Mouse (Mus musculus): ENCODE data around the gene Gm49450.

DNA sequence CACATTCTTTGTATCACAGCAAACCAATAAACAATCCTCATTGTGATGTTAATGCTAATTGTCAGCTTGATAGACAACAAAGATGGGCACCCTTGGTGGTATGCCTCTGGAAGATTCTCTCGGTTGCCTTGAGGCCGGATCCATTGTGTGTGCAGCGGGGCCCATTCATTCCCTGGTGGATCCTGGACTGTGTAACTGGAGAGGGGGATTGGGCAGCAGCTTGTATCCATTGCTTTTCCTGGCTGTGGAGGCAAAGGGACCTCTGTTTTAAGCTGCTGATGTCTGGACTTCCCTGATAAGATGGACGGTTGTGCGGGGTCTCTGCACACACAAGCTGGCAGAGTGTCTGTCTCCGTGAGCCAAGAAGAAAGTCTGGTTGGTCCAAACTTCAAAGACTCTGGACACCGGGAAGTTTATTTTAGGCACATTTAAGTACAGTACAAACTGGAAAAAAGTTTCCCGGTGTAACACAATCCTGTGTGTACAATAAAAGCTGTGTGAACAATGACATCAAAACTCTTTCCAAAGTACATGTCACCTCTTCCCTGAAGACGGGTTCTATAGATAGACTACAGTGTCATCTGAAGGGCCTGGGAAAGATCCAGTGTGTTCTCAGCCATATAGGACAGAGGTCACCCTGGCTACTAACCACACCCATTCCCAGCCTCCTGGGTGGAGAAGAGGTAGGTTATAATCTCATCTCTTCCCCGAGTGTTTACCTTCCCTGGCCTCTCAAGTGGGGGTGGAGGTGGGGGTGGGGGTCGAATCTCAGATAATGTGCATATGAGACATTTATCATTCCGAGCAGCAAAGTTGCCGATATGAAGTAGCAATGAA lies 44.8 kb upstream of the Gm49450 start:
- TF ChIP-seq CTCF (IDR thresholded peaks at IDR 0.05; ENCODE audit: low read depth, low read length): no peak
- no peak for TF ChIP-seq POLR2A (IDR thresholded peaks at IDR 0.05; ENCODE audit: borderline replicate concordance, low read depth, low read length)
